18 mouse cellular contexts compared by ENCODE assay signal in the genomic region with DNA sequence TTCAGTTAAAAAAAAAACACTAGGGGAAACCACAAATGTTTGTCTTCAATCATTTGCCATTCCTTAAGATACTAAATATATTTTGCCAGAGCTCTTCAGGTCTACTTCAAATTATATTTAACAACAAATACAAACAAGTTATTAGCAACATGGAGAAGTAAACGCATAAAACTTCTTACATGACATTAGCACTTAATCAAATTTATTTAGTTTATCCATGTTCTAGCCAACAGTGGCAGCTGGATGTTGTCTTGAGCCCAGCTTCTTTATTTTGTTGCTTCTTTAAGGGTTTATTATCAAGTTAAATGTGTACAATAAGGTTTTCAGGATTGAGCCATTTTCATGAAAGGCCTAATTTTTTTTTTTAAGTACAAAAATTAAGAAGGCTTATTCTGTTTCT.
A peak's percentile ranks its signal among the peaks of the same experiment; 100 is the strongest.
DNase-seq lines count a peak whose midpoint lies in the region; ATAC-seq and TF ChIP-seq lines count a peak whose summit lies in the region.
"Had no signal": no experiment of that assay in that cellular context is flagged by ENCODE, and none has a peak within 500 bp of the region (broad histone marks: within the 10 kb centered on the region; RNA-seq: fewer than 3 reads in every experiment).

No protein-coding gene starts in this region.

- intact Hi-C loops in left cerebral cortex, adult 2 months (cut with DNase I) = no loop called here
- intact Hi-C loops in left cerebral cortex, postnatal 14 days (cut with DNase I) = no loop called here

- no peak for ATAC-seq in hindbrain, embryonic 11.5 days (ENCODE audit: low FRiP score)
- no peak for ATAC-seq in midbrain, embryonic 16.5 days
- no peak for ATAC-seq in lung, postnatal 0 days
- ATAC-seq: inflammation-experienced regulatory T-cells, adult 6 months had no signal

- H3K27ac ChIP-seq in left cerebral cortex, adult 2 months = peak overlapping the region; percentile 99
- peak overlapping the region; percentile 99 for H3K27ac ChIP-seq in hindbrain, embryonic 11.5 days (ENCODE audit: low read depth, low read length)
- peak overlapping the region; percentile 97 for H3K27ac ChIP-seq in limb, embryonic 10.5 days
- H3K27ac ChIP-seq in midbrain, embryonic 16.5 days (ENCODE audit: low read length) = peak overlapping the region; percentile 98; the same call in 1 of the 2 replicates
- H3K27ac ChIP-seq in lung, postnatal 0 days (ENCODE audit: low read length) = no peak overlapping the region
- H3K27ac ChIP-seq: embryonic facial prominence, embryonic 15.5 days; limb, embryonic 13.5 days; liver, embryonic 14.5 days had no signal

- no peak overlapping the region for H3K4me3 ChIP-seq in left cerebral cortex, adult 2 months
- no peak overlapping the region for H3K4me3 ChIP-seq in hindbrain, embryonic 11.5 days (ENCODE audit: low read depth, low read length)
- peak overlapping the region; percentile 70 for H3K4me3 ChIP-seq in limb, embryonic 10.5 days
- H3K4me3 ChIP-seq in midbrain, embryonic 16.5 days (ENCODE audit: low read depth, low read length) = no peak overlapping the region
- no peak overlapping the region for H3K4me3 ChIP-seq in lung, postnatal 0 days (ENCODE audit: low read depth, low read length)
- H3K4me3 ChIP-seq: embryonic facial prominence, embryonic 15.5 days had no signal

- H3K36me3 ChIP-seq in hindbrain, embryonic 11.5 days (ENCODE audit: control insufficient read depth, insufficient read depth, low read length) = no peaks in the 10 kb centered on the region
- no peaks in the 10 kb centered on the region for H3K36me3 ChIP-seq in limb, embryonic 10.5 days
- H3K36me3 ChIP-seq in midbrain, embryonic 16.5 days (ENCODE audit: control insufficient read depth, insufficient read depth, low read length) = no peaks in the 10 kb centered on the region
- no peaks in the 10 kb centered on the region for H3K36me3 ChIP-seq in lung, postnatal 0 days (ENCODE audit: insufficient read depth, low read length)
- H3K36me3 ChIP-seq: embryonic facial prominence, embryonic 15.5 days; limb, embryonic 13.5 days had no signal

- TF ChIP-seq EP300 in lung, postnatal 0 days (IDR thresholded peaks at IDR 0.05) = no peak

- DNase-seq in left cerebral cortex, adult 2 months (ENCODE audit: extremely low spot score in 1 of 2, low spot score in 2 of 2) = no peak
- DNase-seq in left cerebral cortex, postnatal 14 days (ENCODE audit: low spot score in 2 of 2) = no peak
- no peak for DNase-seq in hindbrain, embryonic 11.5 days (ENCODE audit: low spot score)
- no peak for DNase-seq in limb, embryonic 10.5 days (ENCODE audit: low spot score)
- DNase-seq in kidney, postnatal 14 days = no peak
- no peak for DNase-seq in adrenal gland, adult 8-10 months
- DNase-seq in lung, postnatal 0 days (ENCODE audit: low spot score) = no peak
- DNase-seq: cerebellum, adult 9-10 months; gastrocnemius, postnatal 10 days; kidney, adult 9 months; lung, postnatal 10 days; right cerebral cortex, postnatal 14 days; thymus, postnatal 36 days had no signal

- H3K9me3 ChIP-seq in hindbrain, embryonic 11.5 days (ENCODE audit: control insufficient read depth, low read length) = no peaks in the 10 kb centered on the region
- no peaks in the 10 kb centered on the region for H3K9me3 ChIP-seq in limb, embryonic 10.5 days (replicated peaks)
- no peaks in the 10 kb centered on the region for H3K9me3 ChIP-seq in midbrain, embryonic 16.5 days (replicated peaks; ENCODE audit: control insufficient read depth, low read length, poor library complexity, severe bottlenecking)
- no peaks in the 10 kb centered on the region for H3K9me3 ChIP-seq in lung, postnatal 0 days (ENCODE audit: low read length)
- H3K9me3 ChIP-seq: embryonic facial prominence, embryonic 15.5 days; limb, embryonic 13.5 days had no signal

- no peak overlapping the region for H3K9ac ChIP-seq in hindbrain, embryonic 11.5 days (ENCODE audit: low read depth, low read length)
- H3K9ac ChIP-seq in midbrain, embryonic 16.5 days (ENCODE audit: low read depth, low read length) = no peak overlapping the region
- no peak overlapping the region for H3K9ac ChIP-seq in lung, postnatal 0 days (replicated peaks; ENCODE audit: low read depth)
- H3K9ac ChIP-seq: embryonic facial prominence, embryonic 15.5 days; limb, embryonic 13.5 days; liver, embryonic 14.5 days had no signal

- TF ChIP-seq CTCF in left cerebral cortex, adult 2 months (IDR thresholded peaks at IDR 0.05) = no peak
- TF ChIP-seq CTCF in lung, postnatal 0 days (IDR thresholded peaks at IDR 0.05) = no peak

- WGBS in hindbrain, embryonic 11.5 days = 84% methylated on average over 1 of the region's 1 CpGs
- 82% methylated on average over 1 of the region's 1 CpGs for WGBS in limb, embryonic 10.5 days
- 86% methylated on average over 1 of the region's 1 CpGs for WGBS in midbrain, embryonic 16.5 days
- WGBS in lung, postnatal 0 days = 64% methylated on average over 1 of the region's 1 CpGs

- H3K4me1 ChIP-seq in hindbrain, embryonic 11.5 days (replicated peaks; ENCODE audit: control insufficient read depth, insufficient read depth, low read length) = 0 out of 2 replicates have a peak, but pooled peaks cover 2% of the 10 kb centered on the region
- peaks cover 92% of the 10 kb centered on the region for H3K4me1 ChIP-seq in limb, embryonic 10.5 days
- H3K4me1 ChIP-seq in midbrain, embryonic 16.5 days (ENCODE audit: control insufficient read depth, insufficient read depth, low read length) = peaks cover 29% of the 10 kb centered on the region
- peaks cover 5% of the 10 kb centered on the region; the same call in 1 of the 2 replicates for H3K4me1 ChIP-seq in lung, postnatal 0 days (ENCODE audit: insufficient read depth, low read depth, low read length)

- H3K4me2 ChIP-seq in hindbrain, embryonic 11.5 days (replicated peaks; ENCODE audit: low read depth, low read length) = no peak overlapping the region
- H3K4me2 ChIP-seq in midbrain, embryonic 16.5 days (ENCODE audit: low read length) = peak overlapping the region; percentile 89; the same call in 1 of the 2 replicates
- no peak overlapping the region for H3K4me2 ChIP-seq in lung, postnatal 0 days (replicated peaks; ENCODE audit: low read depth, low read length)

- no peaks in the 10 kb centered on the region for H3K27me3 ChIP-seq in hindbrain, embryonic 11.5 days (ENCODE audit: control insufficient read depth, insufficient read depth, low read length)
- H3K27me3 ChIP-seq in limb, embryonic 10.5 days (ENCODE audit: low read depth, poor library complexity, severe bottlenecking) = no peaks in the 10 kb centered on the region
- H3K27me3 ChIP-seq in midbrain, embryonic 16.5 days (ENCODE audit: control insufficient read depth, insufficient read depth, low read depth, low read length) = no peaks in the 10 kb centered on the region
- no peaks in the 10 kb centered on the region for H3K27me3 ChIP-seq in lung, postnatal 0 days (replicated peaks; ENCODE audit: insufficient read depth, low read length)
- H3K27me3 ChIP-seq: embryonic facial prominence, embryonic 15.5 days had no signal
